Mouse (Mus musculus): Measurements from ENCODE around the gene Cux2. TPM values are rescaled to one million over a fixed set of nuclear protein-coding genes. Genes with fewer than 3 reads are reported as not detected.

The Cux2 gene
- polyA plus RNA-seq, 2 experiments = 3.0 to 6.1 TPM

DNA sequence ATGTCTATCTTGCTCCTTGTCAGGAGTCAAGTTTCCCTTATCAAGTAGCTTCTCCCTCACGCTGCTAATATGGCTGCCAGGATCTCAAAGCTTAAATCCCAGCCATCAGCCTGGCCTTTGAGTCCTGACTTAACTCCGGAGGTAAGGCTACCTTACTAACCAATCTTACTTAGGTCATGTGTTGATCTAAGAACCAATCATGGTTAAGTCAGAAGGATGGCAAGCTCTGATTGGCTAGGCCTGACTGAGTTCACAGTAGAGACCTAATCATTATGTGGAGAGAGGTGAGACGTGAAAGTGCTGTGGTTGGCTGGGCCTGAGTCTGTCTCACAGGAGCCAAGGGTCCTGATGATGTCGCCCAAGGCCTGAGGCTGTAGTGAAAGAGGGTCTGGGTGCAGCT, 22.1 kb upstream of the Cux2 start:
- WGBS = 65% methylated on average over 4 of the region's 4 CpGs
- H3K9ac ChIP-seq (ENCODE audit: low read depth, low read length, severe bottlenecking) = no peak overlapping the region

GRCm38 (mm10) chr5:122070963-122071800, 21.3 kb upstream of the Cux2 start:
- no peak for ATAC-seq (ENCODE audit: low FRiP score, low read depth)
- DNase-seq (ENCODE audit: low spot score) = no peak
- no peaks in the 10 kb centered on the region for H3K27me3 ChIP-seq (ENCODE audit: control insufficient read depth, insufficient read depth, low read length)
- no peak overlapping the region for H3K27ac ChIP-seq (replicated peaks; ENCODE audit: low read depth, low read length)
- TF ChIP-seq POLR2A (IDR thresholded peaks at IDR 0.05; ENCODE audit: borderline replicate concordance, extremely low read depth, insufficient read depth, insufficient read length) = no peak
- H3K4me1 ChIP-seq (ENCODE audit: control insufficient read depth, insufficient read depth, low read length) = no peaks in the 10 kb centered on the region
- WGBS = 76% methylated on average over 16 of the region's 16 CpGs
- no peaks in the 10 kb centered on the region for H3K9me3 ChIP-seq (ENCODE audit: control insufficient read depth, low read length)
- H3K9ac ChIP-seq (ENCODE audit: low read depth, low read length, severe bottlenecking) = no peak overlapping the region
- no peak overlapping the region for H3K4me3 ChIP-seq (replicated peaks; ENCODE audit: low read length)
- H3K36me3 ChIP-seq (ENCODE audit: control insufficient read depth, insufficient read depth, low read length) = no peaks in the 10 kb centered on the region
- H3K4me2 ChIP-seq (replicated peaks; ENCODE audit: low read depth, low read length, severe bottlenecking) = no peak overlapping the region

More for the DNA sequence above, 22.1 kb upstream of the Cux2 start:
- Histone ChIP-seq H3K9me3 (ENCODE audit: control insufficient read depth, low read length) (no peaks in the 10 kb centered on the region), H3K27ac (replicated peaks; ENCODE audit: low read depth, low read length) (no peak overlapping the region), H3K27me3 (ENCODE audit: control insufficient read depth, insufficient read depth, low read length) (no peaks in the 10 kb centered on the region), H3K4me2 (replicated peaks; ENCODE audit: low read depth, low read length, severe bottlenecking) (no peak overlapping the region), H3K36me3 (ENCODE audit: control insufficient read depth, insufficient read depth, low read length) (no peaks in the 10 kb centered on the region), H3K4me1 (ENCODE audit: control insufficient read depth, insufficient read depth, low read length) (no peaks in the 10 kb centered on the region), H3K4me3 (replicated peaks; ENCODE audit: low read length) (no peak overlapping the region)
- ATAC-seq (ENCODE audit: low FRiP score, low read depth) (no peak), DNase-seq (ENCODE audit: low spot score) (no peak)
- TF ChIP-seq POLR2A (IDR thresholded peaks at IDR 0.05; ENCODE audit: borderline replicate concordance, extremely low read depth, insufficient read depth, insufficient read length) = no peak

DNA sequence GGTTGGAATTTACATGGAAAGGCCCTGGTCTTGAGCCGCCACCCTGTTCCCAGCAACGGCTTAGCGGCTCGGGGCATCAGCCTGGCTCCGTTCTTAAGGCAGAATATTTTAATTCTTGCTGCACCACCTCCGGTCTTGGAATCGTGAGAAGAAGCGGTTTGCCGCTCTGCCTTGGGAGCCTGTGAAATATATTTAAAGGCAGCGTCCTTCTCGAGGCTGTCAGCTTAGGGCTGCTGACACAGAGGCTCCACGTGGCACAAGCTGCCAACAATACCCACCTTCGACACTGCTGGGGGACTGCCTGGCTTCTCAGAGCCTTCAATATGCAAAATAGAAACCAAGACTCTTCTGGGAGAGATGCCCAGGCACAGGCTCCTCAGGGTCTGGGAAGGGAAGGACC, 18.7 kb upstream of the Cux2 start:
- 72% methylated on average over 13 of the region's 13 CpGs for WGBS
- H3K4me1 ChIP-seq (ENCODE audit: control insufficient read depth, insufficient read depth, low read length) = no peaks in the 10 kb centered on the region
- H3K27me3 ChIP-seq (ENCODE audit: control insufficient read depth, insufficient read depth, low read length) = no peaks in the 10 kb centered on the region
- no peak overlapping the region for H3K9ac ChIP-seq (ENCODE audit: low read depth, low read length, severe bottlenecking)
- no peak overlapping the region for H3K27ac ChIP-seq (replicated peaks; ENCODE audit: low read depth, low read length)
- no peak for DNase-seq (ENCODE audit: low spot score)
- H3K4me2 ChIP-seq (replicated peaks; ENCODE audit: low read depth, low read length, severe bottlenecking) = no peak overlapping the region
- H3K36me3 ChIP-seq (ENCODE audit: control insufficient read depth, insufficient read depth, low read length) = no peaks in the 10 kb centered on the region
- no peaks in the 10 kb centered on the region for H3K9me3 ChIP-seq (ENCODE audit: control insufficient read depth, low read length)
- ATAC-seq (ENCODE audit: low FRiP score, low read depth) = no peak
- no peak for TF ChIP-seq POLR2A (IDR thresholded peaks at IDR 0.05; ENCODE audit: borderline replicate concordance, extremely low read depth, insufficient read depth, insufficient read length)
- H3K4me3 ChIP-seq (replicated peaks; ENCODE audit: low read length) = no peak overlapping the region

- Histone ChIP-seq H3K36me3 (ENCODE audit: control insufficient read depth, insufficient read depth, low read length) (no peaks in the 10 kb centered on the region), H3K4me1 (ENCODE audit: control insufficient read depth, insufficient read depth, low read length) (no peaks in the 10 kb centered on the region), H3K27ac (replicated peaks; ENCODE audit: low read depth, low read length) (no peak overlapping the region), H3K9ac (ENCODE audit: low read depth, low read length, severe bottlenecking) (no peak overlapping the region), H3K4me3 (replicated peaks; ENCODE audit: low read length) (no peak overlapping the region), H3K9me3 (ENCODE audit: control insufficient read depth, low read length) (no peaks in the 10 kb centered on the region), H3K4me2 (replicated peaks; ENCODE audit: low read depth, low read length, severe bottlenecking) (no peak overlapping the region), H3K27me3 (ENCODE audit: control insufficient read depth, insufficient read depth, low read length) (no peaks in the 10 kb centered on the region)
- no peak for DNase-seq (ENCODE audit: low spot score)
- 76% methylated on average over 25 of the region's 25 CpGs for WGBS
- no peak for ATAC-seq (ENCODE audit: low FRiP score, low read depth)
- no peak for TF ChIP-seq POLR2A (IDR thresholded peaks at IDR 0.05; ENCODE audit: borderline replicate concordance, extremely low read depth, insufficient read depth, insufficient read length)
Observed at GRCm38 (mm10) chr5:122063204-122063933, 13.5 kb upstream of the Cux2 start.

GRCm38 (mm10) chr5:122062479-122062878, 12.6 kb upstream of the Cux2 start:
- DNase-seq (ENCODE audit: low spot score) = no peak
- ATAC-seq (ENCODE audit: low FRiP score, low read depth) = no peak
- TF ChIP-seq POLR2A (IDR thresholded peaks at IDR 0.05; ENCODE audit: borderline replicate concordance, extremely low read depth, insufficient read depth, insufficient read length) = no peak
- Histone ChIP-seq H3K36me3 (ENCODE audit: control insufficient read depth, insufficient read depth, low read length) (no peaks in the 10 kb centered on the region), H3K4me1 (ENCODE audit: control insufficient read depth, insufficient read depth, low read length) (no peaks in the 10 kb centered on the region), H3K4me2 (replicated peaks; ENCODE audit: low read depth, low read length, severe bottlenecking) (no peak overlapping the region), H3K9me3 (ENCODE audit: control insufficient read depth, low read length) (no peaks in the 10 kb centered on the region), H3K4me3 (replicated peaks; ENCODE audit: low read length) (no peak overlapping the region), H3K9ac (ENCODE audit: low read depth, low read length, severe bottlenecking) (no peak overlapping the region), H3K27ac (replicated peaks; ENCODE audit: low read depth, low read length) (no peak overlapping the region), H3K27me3 (ENCODE audit: control insufficient read depth, insufficient read depth, low read length) (no peaks in the 10 kb centered on the region)
- 33% methylated on average over 12 of the region's 12 CpGs for WGBS
